Mouse (Mus musculus) embryonic facial prominence, embryonic 11.5 days (tissue): Measurements from ENCODE around the gene Gm17387. TPM values are rescaled to one million over a fixed set of nuclear protein-coding genes. Genes with fewer than 3 reads are reported as not detected.
"Not testable (repeated sequence)": the region's sequence is repeated elsewhere in the genome, so short reads cannot be mapped to it uniquely, and the experiment has no call there.

ENCODE experiments used
- ATAC-seq: fragments of 200-750 bp; cut with Nextera tagmentation; replicated peaks from 2 replicates; pipeline ENCODE4 v1.8.0; 2017; ENCODE audit warnings: low read depth; ENCODE audit not compliant: insufficient number of reproducible peaks, low FRiP score, low TSS enrichment
- DNase-seq: peaks from one replicate; pipeline ENCODE4 v3.0.0-alpha.2; 2015; ENCODE audit warnings: low spot score
- H3K27ac ChIP-seq: fragments of 300-500 bp; sonication (generic); replicated peaks from 2 replicates; pipeline ENCODE4 v1.5.1; 2014; ENCODE audit warnings: mild to moderate bottlenecking, low read depth, low read length, control low read depth
- H3K27me3 ChIP-seq: fragments of 300-500 bp; sonication (generic); 2 replicates; pipeline ENCODE4 v1.6.1; 2014; ENCODE audit warnings: mild to moderate bottlenecking, low read length, moderate library complexity, mixed read lengths; ENCODE audit not compliant: control insufficient read depth, insufficient read depth
- H3K36me3 ChIP-seq: fragments of 300-500 bp; sonication (generic); replicated peaks from 2 replicates; pipeline ENCODE4 v1.6.1; 2014; ENCODE audit warnings: low read depth, mild to moderate bottlenecking, low read length, moderate library complexity, mixed read lengths; ENCODE audit not compliant: control insufficient read depth, insufficient read depth
- H3K4me1 ChIP-seq: fragments of 300-500 bp; sonication (generic); 2 replicates; pipeline ENCODE4 v1.6.1; 2014; ENCODE audit warnings: low read length, mixed read lengths; ENCODE audit not compliant: control insufficient read depth, insufficient read depth
- H3K4me2 ChIP-seq: fragments of 300-500 bp; sonication (generic); 2 replicates; pipeline ENCODE4 v1.6.1; 2014; ENCODE audit warnings: low read depth, mild to moderate bottlenecking, control low read depth, low read length, moderate library complexity
- H3K4me3 ChIP-seq: fragments of 300-500 bp; sonication (generic); 2 replicates; pipeline ENCODE4 v1.5.1; 2014; ENCODE audit warnings: low read depth, low read length, control low read depth
- H3K9ac ChIP-seq: fragments of 300-500 bp; sonication (generic); replicated peaks from 2 replicates; pipeline ENCODE4 v1.6.1; 2014; ENCODE audit warnings: mild to moderate bottlenecking, control low read depth, low read length
- H3K9me3 ChIP-seq: fragments of 300-500 bp; sonication (generic); replicated peaks from 2 replicates; pipeline ENCODE4 v1.6.1; 2016; ENCODE audit warnings: mild to moderate bottlenecking, low read length, inconsistent platforms, mixed read lengths; ENCODE audit not compliant: control insufficient read depth
- WGBS: fragments of 180-500 bp; shearing (Covaris S2); extraction: QIAGEN DNeasy Blood & Tissue Kit; methylation state at CpG from one replicate; pipeline ENCODE4 v1.1.7; 2014; 5-methylcytosine and 5-hydroxymethylcytosine counted together
- polyA plus RNA-seq: library from polyadenylated mRNA; unstranded; fragments of >200 nt; fragmentation: Nextera tagmentation; extraction: Ambion mirVana; gene quantifications from 2 replicates; pipeline ENCODE4 v1.2.1, GENCODE M21; 2014

Gm17387 gene
- polyA plus RNA-seq, 1 experiment from 2014 or later: not detected

DNA sequence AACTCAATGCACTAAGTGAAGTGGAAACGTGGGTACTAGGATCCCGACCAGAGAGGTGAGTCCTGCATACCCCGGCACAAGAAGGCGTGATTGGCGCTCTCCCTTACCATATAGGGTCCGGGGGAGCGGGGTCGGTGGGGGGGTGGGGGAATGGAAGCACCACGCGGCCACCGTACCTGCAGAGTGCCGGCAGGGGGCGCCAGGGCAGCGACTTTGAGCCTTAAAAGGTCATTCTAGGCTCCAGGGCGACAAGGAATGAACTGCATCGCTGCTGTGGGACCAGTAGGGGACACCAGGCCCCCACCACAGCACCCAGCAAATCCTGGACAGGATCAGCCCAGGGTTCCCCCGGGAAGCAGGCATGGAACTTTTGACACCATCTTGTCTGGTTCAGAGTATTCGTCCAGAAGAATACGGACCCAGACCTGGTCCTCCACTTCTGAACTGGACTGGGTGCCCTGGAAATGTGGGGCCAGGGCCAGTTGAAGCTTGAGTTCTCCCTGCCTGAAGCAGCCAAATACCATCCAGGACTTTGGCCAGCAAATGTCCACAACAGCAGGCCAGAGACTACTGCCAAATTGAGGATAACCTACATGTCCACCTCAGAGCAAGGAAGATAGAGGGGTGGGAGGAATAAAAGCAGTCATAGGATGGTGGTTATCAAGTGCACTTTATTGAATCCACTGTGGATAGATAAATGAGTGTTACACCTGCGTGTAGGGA, 19.8 kb upstream of the Gm17387 start:
- Histone ChIP-seq H3K4me3 (no peak overlapping the region), H3K4me1 (no peaks in the 10 kb centered on the region), H3K4me2 (peak overlapping the region; percentile 19; the same call in 1 of the 2 replicates), H3K9me3 (no peaks in the 10 kb centered on the region), H3K9ac (no peak overlapping the region), H3K27ac (no peak overlapping the region), H3K36me3 (no peaks in the 10 kb centered on the region), H3K27me3 (no peaks in the 10 kb centered on the region)
- DNase-seq: peak; percentile 80
- no peak; the same call in 1 of the 2 replicates for ATAC-seq
- 7% methylated on average over 20 of the region's 20 CpGs for WGBS

DNA sequence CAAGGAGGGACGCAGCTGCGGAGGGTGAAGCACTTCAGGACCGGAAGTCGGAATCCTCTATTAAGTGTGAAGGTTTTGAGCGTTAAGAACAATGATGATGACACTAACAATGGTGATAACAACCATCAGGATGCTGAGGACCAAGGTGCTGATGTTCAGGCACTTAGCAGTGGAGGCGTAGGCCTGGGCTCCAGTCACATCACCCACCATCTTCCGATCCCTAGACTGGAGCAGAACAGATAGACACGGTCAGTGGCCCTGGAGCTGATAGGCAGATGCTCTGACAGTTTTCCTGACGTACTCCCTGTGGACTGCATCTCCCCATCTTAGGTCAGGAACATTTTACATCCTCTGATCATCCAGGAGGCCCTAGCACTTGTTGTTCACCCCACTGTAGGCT, 19.3 kb upstream of the Gm17387 start:
- H3K9ac ChIP-seq: no peak overlapping the region
- DNase-seq (no peak), ATAC-seq (no peak)
- no peak overlapping the region for H3K4me3 ChIP-seq
- H3K4me2 ChIP-seq: peak overlapping the region; percentile 6; the same call in 1 of the 2 replicates
- H3K27me3 ChIP-seq: no peaks in the 10 kb centered on the region
- no peaks in the 10 kb centered on the region for H3K9me3 ChIP-seq
- no peaks in the 10 kb centered on the region for H3K36me3 ChIP-seq
- 90% methylated on average over 9 of the region's 9 CpGs for WGBS
- no peaks in the 10 kb centered on the region for H3K4me1 ChIP-seq
- H3K27ac ChIP-seq: no peak overlapping the region

DNA sequence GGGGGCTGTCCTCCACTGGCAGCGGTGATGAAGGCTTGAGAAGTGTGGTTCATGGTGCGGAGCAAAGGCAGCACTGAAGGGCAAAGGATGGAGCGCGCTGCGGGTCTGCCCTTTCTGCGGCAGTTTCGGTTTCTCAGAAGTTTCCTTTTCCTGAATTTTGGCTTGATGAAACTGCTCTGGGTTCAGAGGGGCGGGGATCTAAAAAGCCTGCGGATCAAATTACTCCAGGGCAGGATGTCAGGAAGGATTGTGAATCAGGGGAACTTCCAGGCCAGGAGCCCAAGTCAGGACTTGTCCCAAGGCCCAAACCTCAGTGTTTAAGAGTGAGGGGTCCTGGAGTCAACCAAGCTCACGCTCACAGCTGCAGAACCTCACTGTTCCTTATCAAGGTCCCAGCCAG, 18.3 kb upstream of the Gm17387 start, which contains the start of gene Ifitm3:
TSS of gene Ifitm3 (minus strand) at position 178 of the 400 bp plus-strand sequence.
- 0 out of 2 replicates have a peak, but pooled peaks have one; percentile 20 for ATAC-seq
- Histone ChIP-seq H3K9ac (peak within 1 kb of the TSS; percentile 32), H3K27ac (no peak within 1 kb of the TSS)

DNA sequence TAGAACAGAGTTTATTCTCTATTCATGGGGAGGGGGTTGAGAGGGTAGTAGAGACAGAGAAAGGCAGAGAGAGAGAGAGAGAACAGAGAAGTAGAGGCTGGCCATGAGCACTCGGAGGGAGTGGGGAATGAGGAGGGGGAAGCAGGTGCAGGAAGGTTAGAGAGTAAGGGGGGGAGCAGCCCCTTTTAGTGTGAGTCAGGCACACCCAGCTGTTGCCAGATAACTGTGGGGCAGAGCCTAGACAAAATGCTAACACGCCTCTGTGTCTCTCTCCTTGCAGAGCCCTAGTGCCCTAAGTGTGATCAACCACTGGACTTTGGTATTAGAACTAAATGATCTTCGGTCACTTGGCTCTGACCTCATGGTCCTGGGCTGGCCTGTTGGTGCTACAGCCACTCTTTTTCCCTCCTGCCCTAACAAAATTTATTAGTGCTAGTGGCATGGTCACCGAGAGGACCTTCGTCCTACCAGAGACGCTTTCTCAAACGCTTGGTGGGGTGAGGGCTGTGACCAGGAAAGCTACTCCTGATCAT, 17.6 kb upstream of the Gm17387 start:
- ATAC-seq: no peak
- H3K4me1 ChIP-seq: no peaks in the 10 kb centered on the region
- H3K9ac ChIP-seq: no peak overlapping the region
- H3K27ac ChIP-seq: no peak overlapping the region
- H3K4me3 ChIP-seq: no peak overlapping the region
- H3K36me3 ChIP-seq: no peaks in the 10 kb centered on the region
- no peaks in the 10 kb centered on the region for H3K9me3 ChIP-seq
- H3K4me2 ChIP-seq: no peak overlapping the region
- WGBS: 88% methylated on average over 7 of the region's 7 CpGs
- H3K27me3 ChIP-seq: no peaks in the 10 kb centered on the region
- DNase-seq: no peak

More for the DNA sequence above, 18.3 kb upstream of the Gm17387 start, which contains the start of gene Ifitm3:
- H3K4me3 ChIP-seq: peak within 1 kb of the TSS; percentile 22
- no peaks in the 10 kb centered on the region for H3K4me1 ChIP-seq
- no peaks in the 10 kb centered on the region for H3K36me3 ChIP-seq
- H3K9me3 ChIP-seq: no peaks in the 10 kb centered on the region
- H3K4me2 ChIP-seq: peak within 1 kb of the TSS; percentile 38
- 19% methylated on average over 10 of the region's 10 CpGs for WGBS
- DNase-seq: peak; percentile 76
- H3K27me3 ChIP-seq: no peaks in the 10 kb centered on the region

DNA sequence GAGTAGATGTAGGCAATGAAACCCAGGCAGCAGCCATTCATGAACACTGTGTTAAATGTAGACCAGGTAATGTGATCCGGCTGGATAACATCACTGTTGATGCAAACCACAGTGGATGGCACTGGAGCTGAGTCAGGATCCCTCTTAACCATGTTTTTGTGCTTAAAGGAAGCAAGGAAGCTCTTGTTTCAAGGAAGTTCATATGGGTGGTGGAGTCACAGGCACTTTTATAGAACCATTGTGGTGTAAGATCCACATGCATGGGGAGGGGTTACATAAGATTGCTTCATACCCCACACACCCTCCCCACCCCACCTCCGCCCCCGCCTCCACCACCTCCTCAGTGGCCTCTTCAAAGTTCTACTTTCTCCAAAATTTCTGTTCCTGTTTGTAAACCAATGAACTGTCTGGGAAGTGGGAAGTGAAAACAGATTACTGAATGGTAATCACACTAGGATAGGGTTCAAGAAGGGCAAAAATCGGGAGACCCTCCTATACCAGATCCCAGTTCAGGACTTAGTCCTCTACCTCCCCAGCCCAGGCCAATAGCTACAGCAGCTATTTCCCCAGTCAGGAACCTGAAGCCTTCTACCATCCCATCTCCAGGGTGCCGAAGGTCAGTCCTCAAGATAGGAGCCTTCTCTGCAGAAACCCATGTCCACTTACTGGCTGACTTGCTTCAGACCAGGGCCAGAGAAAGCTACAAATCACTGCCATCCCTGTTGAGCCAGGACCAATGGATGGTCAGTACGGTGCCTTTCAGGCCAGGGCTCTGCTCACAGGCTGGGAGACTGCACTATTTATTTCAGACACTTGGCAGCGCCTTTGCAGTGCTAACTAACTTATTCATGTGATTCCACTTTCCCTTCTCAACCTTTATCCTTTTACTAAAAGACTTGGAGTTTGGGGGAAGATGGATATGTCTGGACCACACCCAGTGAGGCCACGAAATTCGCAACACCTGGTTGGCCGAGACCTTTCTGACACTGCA, 11.9 kb upstream of the Gm17387 start:
- Histone ChIP-seq H3K36me3 (no peaks in the 10 kb centered on the region), H3K4me1 (no peaks in the 10 kb centered on the region), H3K9me3 (no peaks in the 10 kb centered on the region), H3K27ac (no peak overlapping the region), H3K27me3 (no peaks in the 10 kb centered on the region), H3K4me2 (no peak overlapping the region), H3K9ac (no peak overlapping the region), H3K4me3 (no peak overlapping the region)
- ATAC-seq (no peak), DNase-seq (no peak)
- WGBS: 89% methylated on average over 10 of the region's 10 CpGs

DNA sequence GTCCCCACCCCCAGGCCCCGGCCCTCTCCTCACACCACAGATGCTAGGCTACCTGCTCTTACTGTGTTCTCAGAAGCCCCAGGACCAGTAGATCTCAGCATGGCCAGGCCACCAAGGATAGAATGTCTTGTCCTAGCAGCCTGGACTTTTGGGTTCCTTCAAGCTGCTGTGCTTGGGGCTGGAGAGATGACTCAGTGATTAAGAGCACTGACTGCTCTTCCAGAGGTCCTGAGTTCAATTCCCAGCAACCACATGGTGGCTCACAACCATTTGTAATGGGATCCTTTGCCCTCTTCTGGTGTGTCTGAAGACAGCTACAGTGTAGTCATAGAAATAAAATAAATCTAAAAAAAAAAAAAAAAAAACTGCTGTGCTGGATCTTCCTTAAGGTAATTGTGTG, 11.1 kb upstream of the Gm17387 start, which contains the start of gene Ifitm6:
TSS of gene Ifitm6 (minus strand) at position 101 of the 400 bp plus-strand sequence.
- H3K4me2 ChIP-seq, H3K4me3 ChIP-seq, H3K27me3 ChIP-seq, DNase-seq, H3K9ac ChIP-seq, H3K36me3 ChIP-seq, H3K27ac ChIP-seq, H3K4me1 ChIP-seq, ATAC-seq, H3K9me3 ChIP-seq: not testable (repeated sequence)
- 84% methylated on average over 1 of the region's 1 CpGs for WGBS

DNA sequence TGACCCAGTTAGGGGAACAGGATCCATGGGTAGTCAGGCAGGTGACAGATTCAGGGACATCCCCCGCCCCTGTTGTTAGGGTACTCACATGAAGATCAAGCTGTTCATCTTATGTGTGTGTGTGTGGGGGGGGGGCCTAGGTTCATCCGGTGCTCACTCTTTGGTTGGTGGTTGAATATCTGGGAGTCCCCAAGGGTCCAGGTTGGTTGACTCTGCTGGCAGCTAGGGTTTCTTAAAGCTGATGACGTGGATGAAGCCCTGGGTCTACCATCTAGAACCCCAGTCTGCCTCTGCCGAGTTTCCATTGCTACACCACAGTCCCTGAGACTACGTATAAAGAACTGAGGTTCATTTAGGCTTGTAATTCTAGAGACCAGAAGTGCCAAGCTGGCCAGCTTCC, 9.9 kb upstream of the Gm17387 start:
- H3K4me1 ChIP-seq: no peaks in the 10 kb centered on the region
- DNase-seq (no peak), ATAC-seq (no peak)
- H3K4me3 ChIP-seq: no peak overlapping the region
- H3K36me3 ChIP-seq: no peaks in the 10 kb centered on the region
- WGBS: 90% methylated on average over 5 of the region's 5 CpGs
- H3K9ac ChIP-seq: no peak overlapping the region
- H3K4me2 ChIP-seq: no peak overlapping the region
- no peaks in the 10 kb centered on the region for H3K9me3 ChIP-seq
- H3K27ac ChIP-seq: no peak overlapping the region
- H3K27me3 ChIP-seq: no peaks in the 10 kb centered on the region
